Mouse (Mus musculus) layer of hippocampus, postnatal 14 days (tissue): ENCODE results near the gene Fam205c. TPM values are rescaled to one million over a fixed set of nuclear protein-coding genes. Genes with fewer than 3 reads are reported as not detected.
A peak's percentile ranks its signal among the peaks of the same experiment; 100 is the strongest.
"Not testable (repeated sequence)": the region's sequence is repeated elsewhere in the genome, so short reads cannot be mapped to it uniquely, and the experiment has no call there.

ENCODE experiments used
- DNase-seq, 2 experiments: peaks; one replicate each; pipeline ENCODE4 v3.0.0; 2021 to 2022; ENCODE audit warnings: low spot score in 2 of 2, mixed read lengths in 1 of 2
- total RNA-seq, 2 experiments: library from RNA; stranded (reverse); gene quantifications; 2 replicates each; pipeline ENCODE4 v1.2.3; 2021

The Fam205c gene
- total RNA-seq, 2 experiments from 2014 or later, result 0.38 to 0.46 TPM

DNA sequence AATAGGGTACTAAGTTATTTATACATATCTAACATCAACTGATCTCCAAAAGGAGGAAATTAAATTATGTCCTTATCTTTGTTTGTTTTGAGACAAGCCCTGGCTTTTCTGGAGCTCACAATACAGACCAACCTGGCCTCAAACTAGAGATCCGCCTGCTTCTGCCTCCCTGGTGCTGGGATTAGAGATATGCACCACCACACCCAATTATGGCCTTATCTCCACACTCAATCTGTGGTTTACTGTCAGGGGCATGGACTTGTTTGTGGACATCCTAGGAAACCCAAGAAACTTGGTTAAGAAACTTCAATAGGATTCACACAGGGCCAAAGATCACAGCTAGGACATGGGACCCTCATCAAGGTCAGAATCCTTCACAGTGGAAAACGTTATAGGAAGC, 3.6 kb upstream of the Fam205c start:
- DNase-seq, result no peak

DNA sequence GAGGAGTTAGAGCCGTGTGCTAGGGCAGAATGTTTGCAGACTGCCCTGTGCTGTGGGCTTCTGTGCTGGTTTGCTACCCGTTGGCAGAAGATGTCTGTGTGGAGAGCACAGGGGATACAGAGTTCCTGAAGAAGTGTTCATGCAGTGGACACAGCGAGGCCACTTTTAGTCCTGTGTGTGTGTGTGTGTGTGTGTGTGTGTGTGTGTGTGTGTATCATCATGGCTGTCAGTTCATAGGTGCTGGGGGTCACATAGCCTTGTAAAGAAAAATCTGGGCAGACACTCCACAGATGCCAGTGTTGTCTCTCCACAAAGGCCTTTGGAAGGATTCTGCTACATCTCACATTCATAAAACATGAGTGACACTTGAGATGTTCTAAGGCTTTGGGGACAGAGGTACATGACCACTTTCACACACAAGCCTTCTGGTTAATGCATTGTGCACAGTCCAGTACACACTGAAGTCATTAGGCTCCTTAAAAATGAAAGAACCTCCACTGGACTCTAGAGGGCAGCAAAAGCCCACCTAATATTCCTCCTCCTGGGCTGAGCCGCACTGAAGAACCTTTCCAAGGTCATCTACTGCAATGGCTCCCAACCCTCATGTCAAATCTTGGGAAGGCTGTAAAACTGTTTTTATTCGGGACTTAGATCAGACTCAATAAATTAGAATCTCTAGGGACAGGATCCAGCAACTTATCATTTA, 2.7 kb upstream of the Fam205c start:
- peak; percentile 37 to 73 for DNase-seq

DNA sequence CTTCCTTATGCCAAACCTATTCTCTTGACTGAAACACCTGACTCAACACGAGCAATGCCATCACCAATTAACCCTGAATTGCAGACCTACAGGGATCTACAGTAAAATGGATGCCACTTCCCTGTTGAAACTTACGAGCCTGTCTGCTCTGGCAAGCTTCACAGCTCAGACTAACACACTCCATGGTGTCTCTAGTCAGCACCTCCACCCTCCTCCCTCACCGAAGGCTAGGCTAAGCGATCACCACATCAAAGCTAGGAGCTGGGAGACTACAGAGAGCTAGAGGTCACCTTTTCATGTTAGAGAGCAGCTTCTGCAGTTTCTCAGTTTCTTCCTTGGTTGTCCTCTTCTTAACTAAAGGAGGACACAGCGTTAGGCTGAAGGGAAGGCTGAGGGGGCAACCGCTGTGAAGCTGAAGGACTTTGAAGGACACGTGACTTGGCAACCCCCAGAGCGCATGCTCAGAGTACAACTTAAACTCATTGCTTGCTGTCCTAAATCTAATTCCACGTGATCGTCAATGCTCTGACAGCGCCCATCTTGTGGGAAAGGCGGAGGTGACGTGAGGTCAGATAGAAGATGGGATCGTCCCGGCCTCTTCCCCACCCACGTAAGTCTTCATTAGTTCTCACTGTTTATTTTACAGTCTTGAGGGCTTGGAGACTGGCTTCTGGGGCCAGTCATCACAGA, 1.1 kb downstream of the Fam205c start:
- no peak for DNase-seq

DNA sequence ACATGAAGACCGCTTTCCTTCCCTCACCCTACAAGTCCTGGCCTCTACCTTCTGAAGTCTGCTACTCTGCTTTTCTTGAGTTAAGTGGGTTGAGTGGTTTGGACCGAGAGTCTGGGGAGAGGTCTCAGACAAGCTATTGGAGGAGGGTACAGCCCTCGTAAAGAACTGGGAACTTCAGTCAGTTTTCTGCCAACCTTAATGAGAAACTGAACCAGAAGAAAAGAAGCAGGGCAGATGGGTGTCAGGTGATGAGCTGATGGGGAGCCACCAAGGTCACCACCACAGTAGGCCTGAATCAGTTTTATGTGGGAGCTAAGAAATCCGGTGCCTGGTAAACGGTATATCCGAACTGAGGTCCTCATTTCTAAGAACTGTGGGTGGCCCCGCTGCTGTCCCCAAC, 1.9 kb downstream of the Fam205c start:
- DNase-seq, result no peak

GRCm38 (mm10) chr4:42870748-42871147, 3.3 kb downstream of the Fam205c start:
- DNase-seq, result peak in 1 of 2 experiments; percentile 25

DNA sequence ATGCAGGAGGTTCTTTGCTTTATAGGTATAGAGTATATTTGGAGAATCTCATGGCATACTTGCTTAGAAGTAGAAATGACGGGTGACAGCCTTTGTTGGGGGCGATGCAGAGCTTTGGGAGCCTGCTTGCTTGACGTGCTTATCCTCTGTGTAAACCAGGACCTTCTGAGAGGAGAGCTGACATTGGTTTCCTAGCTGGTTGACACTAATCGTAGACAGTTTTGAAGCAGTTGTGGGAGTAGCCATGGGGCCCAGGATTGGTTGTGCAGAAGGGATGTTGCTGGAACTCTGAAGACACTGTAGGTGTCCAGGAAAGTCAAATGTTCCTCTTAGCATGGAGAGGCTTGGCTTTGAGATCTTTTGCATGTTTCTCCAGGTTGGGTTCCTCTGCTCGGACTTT, 5.8 kb downstream of the Fam205c start:
- DNase-seq, result no peak

DNA sequence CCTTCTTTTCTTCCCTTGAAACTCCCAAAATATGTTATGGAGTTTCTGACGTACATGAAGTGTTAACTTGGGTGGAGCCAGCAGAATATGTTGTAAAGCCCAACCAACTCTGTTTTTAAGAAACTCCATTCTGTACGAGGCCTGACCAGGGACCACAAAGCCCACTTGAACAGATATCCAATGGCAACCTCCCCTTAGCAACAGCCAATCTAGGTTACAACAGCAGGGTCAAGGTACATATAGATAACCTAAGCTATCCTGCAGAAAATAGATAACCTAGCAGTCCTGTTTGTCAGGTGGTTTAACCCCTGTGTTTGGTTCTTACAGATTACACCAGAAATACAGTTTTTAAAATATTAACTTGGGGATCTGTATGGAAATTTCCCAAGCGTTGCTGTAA, 6.6 kb downstream of the Fam205c start:
- no peak for DNase-seq

GRCm38 (mm10) chr4:42863487-42863886, 10.5 kb downstream of the Fam205c start:
- DNase-seq, result not testable (repeated sequence)

DNA sequence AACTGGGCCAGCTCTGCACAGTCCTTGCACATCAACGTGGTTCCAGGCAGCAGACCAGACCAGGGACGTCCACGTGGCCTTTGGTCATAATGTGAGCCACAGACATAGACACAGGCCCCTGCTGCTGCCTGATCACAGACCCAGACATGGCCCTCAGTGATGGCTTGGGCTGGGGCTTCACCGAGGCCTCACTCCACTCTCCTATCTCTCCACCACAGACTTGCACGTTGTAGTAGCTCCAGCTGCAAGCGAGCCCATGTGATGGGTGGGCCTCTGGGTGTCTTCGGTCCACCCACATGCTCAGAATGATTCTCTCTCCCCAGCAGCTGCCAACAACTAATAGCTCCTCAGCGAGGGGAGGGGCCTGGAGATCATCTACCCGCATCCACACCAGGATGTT, 13.6 kb downstream of the Fam205c start:
- DNase-seq, result not testable (repeated sequence)

GRCm38 (mm10) chr4:42856671-42857070, 17.4 kb downstream of the Fam205c start, which contains the start of gene Gm12394:
Gene Gm12394, minus strand, starts transcription at chr4:42856771.
- DNase-seq, result not testable (repeated sequence)

DNA sequence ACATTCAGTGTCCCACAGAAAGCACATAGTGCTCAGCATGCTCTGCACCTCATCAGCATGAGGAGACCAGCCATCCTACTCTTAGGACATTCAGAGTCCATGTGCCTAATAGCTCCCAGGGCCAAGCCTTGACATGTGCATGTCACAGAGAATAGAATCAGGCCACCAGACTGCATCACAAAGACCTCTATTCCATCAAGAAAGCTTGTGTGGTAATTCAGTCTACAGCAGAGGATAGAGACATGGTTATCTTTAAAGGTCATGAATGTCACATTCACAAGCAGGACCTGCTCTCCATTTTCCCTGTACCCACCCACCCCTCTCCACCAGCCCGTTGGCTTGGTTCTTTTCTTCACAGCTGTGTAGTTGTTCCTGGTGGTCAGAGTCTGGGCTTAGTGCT, 20.2 kb downstream of the Fam205c start, which contains the start of gene Fam205a1:
Fam205a1 (minus strand) TSS at position 101 of the 400 bp plus-strand sequence.
- not testable (repeated sequence) for DNase-seq

Other genes starting within 250 kb of the Fam205c start
- gene Gm2564, start 244.5 kb downstream of the Fam205c start, total RNA-seq, result 10 to 100 TPM; 13.4 to 15.2 TPM
- gene Ccl27b, start 219.0 kb downstream of the Fam205c start, total RNA-seq, result 1 to 10 TPM in 1 of 2 experiments, not detected in 1; 3.8 TPM
- gene Il11ra2, start 212.3 kb downstream of the Fam205c start, total RNA-seq, result under 1 TPM in 1 of 2 experiments, not detected in 1; 0.32 TPM
- 1 to 10 TPM; 1.4 to 2.2 TPM for gene 4930578G10Rik, start 138.7 kb downstream of the Fam205c start, total RNA-seq
- gene Ccl19, start 117.7 kb downstream of the Fam205c start, total RNA-seq, result under 1 TPM in 1 of 2 experiments, not detected in 1; 0.60 TPM
- not detected for gene Ccl21a, start 100.2 kb downstream of the Fam205c start, total RNA-seq
- under 1 TPM; 0.46 to 0.64 TPM for gene Fam205a1, start 20.3 kb downstream of the Fam205c start, total RNA-seq
- gene Gm12394, start 17.5 kb downstream of the Fam205c start, total RNA-seq, result 1 to 10 TPM in 1 of 2 experiments, under 1 TPM in 1; 0.65 to 1.0 TPM
- 100 to 1,000 TPM; 121 to 134 TPM for gene Phf24, start 42.4 kb upstream of the Fam205c start, total RNA-seq
- gene Dnajb5, start 75.6 kb upstream of the Fam205c start, total RNA-seq, result 100 to 1,000 TPM; 213 to 218 TPM
- not detected for gene 1700022I11Rik, start 95.4 kb upstream of the Fam205c start, total RNA-seq
- 100 to 1,000 TPM; 214 to 228 TPM for gene Vcp, start 126.3 kb upstream of the Fam205c start, total RNA-seq
- gene Fancg, start 136.3 kb upstream of the Fam205c start, total RNA-seq, result 10 to 100 TPM in 1 of 2 experiments, 1 to 10 TPM in 1; 9.9 to 11.6 TPM
- gene Pigo, start 151.6 kb upstream of the Fam205c start, total RNA-seq, result 10 to 100 TPM; 29.1 to 32.0 TPM
- gene Stoml2, start 157.5 kb upstream of the Fam205c start, total RNA-seq, result 100 to 1,000 TPM; 102 to 103 TPM
- gene Fam214b, start 172.0 kb upstream of the Fam205c start, total RNA-seq, result 10 to 100 TPM; 35.0 to 40.2 TPM
- 10 to 100 TPM; 48.4 to 53.3 TPM for gene Unc13b, start 184.7 kb upstream of the Fam205c start, total RNA-seq